Mouse (Mus musculus) liver, embryonic 15.5 days (tissue): ENCODE results near the gene Usp24. TPM values are rescaled to one million over a fixed set of nuclear protein-coding genes. Genes with fewer than 3 reads are reported as not detected.

Source experiments
- ATAC-seq: fragments of 200-750 bp; cut with Nextera tagmentation; 2 replicates; pipeline ENCODE4 v1.8.0; 2017; ENCODE audit warnings: moderate number of reproducible peaks, mild to moderate bottlenecking, moderate library complexity; ENCODE audit not compliant: insufficient read depth
- H3K27ac ChIP-seq: fragments of 300-500 bp; sonication (generic); replicated peaks from 2 replicates; pipeline ENCODE4 v1.5.1; 2015; ENCODE audit warnings: mild to moderate bottlenecking, inconsistent platforms
- H3K27me3 ChIP-seq: fragments of 300-500 bp; sonication (generic); 2 replicates; pipeline ENCODE4 v1.6.1; 2015; ENCODE audit warnings: mild to moderate bottlenecking, inconsistent platforms
- H3K36me3 ChIP-seq: fragments of 300-500 bp; sonication (generic); replicated peaks from 2 replicates; pipeline ENCODE4 v1.6.1; 2015; ENCODE audit warnings: moderate library complexity, mild to moderate bottlenecking, inconsistent platforms
- H3K4me1 ChIP-seq: fragments of 300-500 bp; sonication (generic); replicated peaks from 2 replicates; pipeline ENCODE4 v1.6.1; 2015; ENCODE audit warnings: inconsistent platforms
- H3K4me2 ChIP-seq: fragments of 300-500 bp; sonication (generic); 2 replicates; pipeline ENCODE4 v1.6.1; 2015; ENCODE audit warnings: moderate library complexity, mild to moderate bottlenecking, inconsistent platforms
- H3K4me3 ChIP-seq: fragments of 300-500 bp; sonication (generic); replicated peaks from 2 replicates; pipeline ENCODE4 v1.5.1; 2015; ENCODE audit warnings: mild to moderate bottlenecking, inconsistent platforms
- H3K9ac ChIP-seq: fragments of 300-500 bp; sonication (generic); 2 replicates; pipeline ENCODE4 v1.6.1; 2015; ENCODE audit warnings: moderate library complexity, mild to moderate bottlenecking, inconsistent platforms
- H3K9me3 ChIP-seq: fragments of 300-500 bp; sonication (generic); replicated peaks from 2 replicates; pipeline ENCODE4 v1.6.1; 2016; ENCODE audit warnings: inconsistent platforms
- WGBS: fragments of 180-500 bp; shearing (Covaris S2); methylation state at CpG from one replicate; pipeline ENCODE4 v1.1.7; 2015; ENCODE audit warnings: mixed read lengths; ENCODE audit not compliant: insufficient replicate concordance; 5-methylcytosine and 5-hydroxymethylcytosine counted together
- polyA plus RNA-seq: library from polyadenylated mRNA; unstranded; fragments of >200 nt; fragmentation: Nextera tagmentation; extraction: Ambion mirVana; gene quantifications from 2 replicates; pipeline ENCODE4 v1.2.1, GENCODE M21; 2015

Usp24 gene
- polyA plus RNA-seq, 1 experiment from 2014 or later: 5.1 TPM

DNA sequence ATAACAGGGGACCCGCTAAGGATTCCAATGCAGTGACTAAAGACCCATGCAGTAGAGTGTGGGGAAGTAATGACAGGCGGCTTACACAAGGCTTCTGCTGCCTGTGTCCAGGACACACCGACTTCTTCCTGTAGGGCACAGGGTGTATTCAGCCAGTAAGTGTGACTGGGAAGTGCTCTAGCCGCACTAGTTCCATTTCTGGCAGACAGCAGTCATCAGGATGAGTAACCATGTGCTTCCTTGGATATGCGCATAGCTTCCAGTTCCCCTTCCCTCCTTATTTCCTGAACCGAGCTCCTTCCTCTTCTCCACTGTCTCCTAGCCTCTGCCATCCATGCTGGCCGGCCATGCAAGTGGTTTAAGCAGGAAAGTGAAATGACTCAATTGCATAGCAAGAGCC is 113.1 kb downstream of the Usp24 start:
- H3K9ac ChIP-seq: no peak overlapping the region
- no peaks in the 10 kb centered on the region for H3K27me3 ChIP-seq
- no peaks in the 10 kb centered on the region for H3K9me3 ChIP-seq
- WGBS: 73% methylated on average over 7 of the region's 7 CpGs
- no peak for ATAC-seq
- H3K4me2 ChIP-seq: no peak overlapping the region
- no peak overlapping the region for H3K4me3 ChIP-seq
- H3K4me1 ChIP-seq: no peaks in the 10 kb centered on the region
- no peak overlapping the region for H3K27ac ChIP-seq
- H3K36me3 ChIP-seq: peaks cover 89% of the 10 kb centered on the region

DNA sequence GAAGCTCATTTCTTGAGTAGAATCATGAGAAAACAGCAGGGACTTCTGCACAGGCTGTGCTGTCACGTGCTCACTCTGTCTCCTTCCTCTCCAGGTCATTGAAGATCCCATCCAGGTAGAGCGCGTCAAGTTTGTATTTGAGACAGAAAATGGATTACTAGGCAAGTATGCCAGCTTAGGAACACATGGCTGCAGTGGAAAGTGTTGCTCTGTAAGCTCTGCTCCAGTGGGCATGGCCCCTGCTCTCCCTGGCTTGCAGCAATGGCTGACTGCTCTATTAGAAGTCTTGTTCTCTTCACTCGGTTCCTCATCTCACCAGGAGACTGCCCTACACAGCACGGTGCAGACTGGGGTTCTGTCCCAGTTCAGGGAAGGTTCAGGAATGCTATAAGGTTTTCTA is 114.4 kb downstream of the Usp24 start:
- Histone ChIP-seq H3K36me3 (peaks cover 89% of the 10 kb centered on the region), H3K4me2 (no peak overlapping the region), H3K4me3 (no peak overlapping the region), H3K27ac (no peak overlapping the region), H3K9ac (no peak overlapping the region), H3K4me1 (no peaks in the 10 kb centered on the region), H3K9me3 (no peaks in the 10 kb centered on the region), H3K27me3 (no peaks in the 10 kb centered on the region)
- 86% methylated on average over 5 of the region's 5 CpGs for WGBS
- no peak for ATAC-seq

DNA sequence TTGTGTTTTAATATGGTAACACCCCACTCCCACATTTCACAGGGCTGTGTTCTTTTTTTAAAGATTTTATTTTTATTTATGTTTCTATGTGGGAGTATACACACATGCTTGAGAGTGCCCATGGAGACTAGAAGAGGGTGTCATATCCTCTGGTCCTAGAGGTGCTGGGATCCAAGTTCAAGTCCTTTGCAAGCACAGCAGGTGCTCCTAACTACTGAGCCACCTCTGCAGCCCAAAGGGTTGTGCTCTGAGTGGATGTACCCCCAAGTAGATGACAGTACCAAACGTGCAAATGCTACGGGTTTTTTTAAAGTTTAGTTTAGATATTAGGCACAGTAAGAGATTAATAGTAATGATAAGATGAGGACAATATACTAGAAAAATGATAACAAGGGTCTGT is 119.4 kb downstream of the Usp24 start:
- H3K9me3 ChIP-seq: no peaks in the 10 kb centered on the region
- H3K4me1 ChIP-seq: no peaks in the 10 kb centered on the region
- H3K4me3 ChIP-seq: no peak overlapping the region
- H3K9ac ChIP-seq: no peak overlapping the region
- peaks cover 92% of the 10 kb centered on the region for H3K36me3 ChIP-seq
- H3K27me3 ChIP-seq: no peaks in the 10 kb centered on the region
- no peak overlapping the region for H3K4me2 ChIP-seq
- ATAC-seq: no peak
- 80% methylated on average over 2 of the region's 2 CpGs for WGBS
- H3K27ac ChIP-seq: no peak overlapping the region

DNA sequence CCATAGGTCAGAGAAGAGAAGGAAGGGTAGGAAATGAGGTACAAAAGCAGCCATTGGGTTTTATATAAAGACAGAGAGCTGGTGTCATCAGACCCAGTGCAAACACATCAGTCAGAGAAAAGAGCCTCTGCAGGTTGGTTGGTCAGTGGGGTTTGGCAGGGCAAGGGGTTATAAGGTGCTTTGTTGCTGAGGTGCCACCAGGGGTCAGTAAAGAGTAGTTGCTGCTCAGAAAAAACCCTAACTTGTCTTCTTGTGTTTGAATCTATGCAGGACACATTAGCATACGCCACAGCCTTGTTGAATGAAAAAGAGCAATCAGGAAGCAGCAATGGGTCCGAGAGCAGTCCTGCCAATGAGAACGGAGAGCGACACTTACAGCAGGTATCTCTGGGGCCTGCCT is 120.5 kb downstream of the Usp24 start:
- Histone ChIP-seq H3K4me1 (no peaks in the 10 kb centered on the region), H3K9me3 (no peaks in the 10 kb centered on the region), H3K4me3 (no peak overlapping the region), H3K9ac (no peak overlapping the region), H3K27ac (no peak overlapping the region), H3K36me3 (peaks cover 92% of the 10 kb centered on the region), H3K4me2 (no peak overlapping the region), H3K27me3 (no peaks in the 10 kb centered on the region)
- 69% methylated on average over 4 of the region's 4 CpGs for WGBS
- no peak for ATAC-seq

DNA sequence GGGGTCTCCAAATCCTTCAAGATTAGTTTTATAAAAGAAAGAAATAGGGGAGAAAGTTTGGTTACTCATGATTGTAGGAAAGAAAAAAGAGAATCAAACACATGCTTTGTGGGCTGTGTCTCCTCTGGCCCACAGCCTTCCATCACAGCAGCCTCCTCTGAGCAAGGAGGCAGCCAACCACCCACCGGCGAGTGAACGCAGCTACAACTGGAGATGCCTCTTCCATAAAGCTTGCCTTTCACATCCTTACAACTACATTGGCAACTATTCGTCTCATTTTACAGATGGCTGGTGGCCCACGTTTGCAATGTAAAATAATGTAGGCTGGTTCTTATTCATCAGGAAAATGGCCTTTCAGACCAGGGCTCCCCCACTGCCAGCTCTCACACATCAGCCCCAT is 121.2 kb downstream of the Usp24 start:
- ATAC-seq: no peak
- Histone ChIP-seq H3K4me2 (no peak overlapping the region), H3K9ac (no peak overlapping the region), H3K27me3 (no peaks in the 10 kb centered on the region), H3K36me3 (peaks cover 92% of the 10 kb centered on the region), H3K4me1 (no peaks in the 10 kb centered on the region), H3K4me3 (no peak overlapping the region), H3K9me3 (no peaks in the 10 kb centered on the region), H3K27ac (no peak overlapping the region)
- WGBS: 81% methylated on average over 5 of the region's 5 CpGs

DNA sequence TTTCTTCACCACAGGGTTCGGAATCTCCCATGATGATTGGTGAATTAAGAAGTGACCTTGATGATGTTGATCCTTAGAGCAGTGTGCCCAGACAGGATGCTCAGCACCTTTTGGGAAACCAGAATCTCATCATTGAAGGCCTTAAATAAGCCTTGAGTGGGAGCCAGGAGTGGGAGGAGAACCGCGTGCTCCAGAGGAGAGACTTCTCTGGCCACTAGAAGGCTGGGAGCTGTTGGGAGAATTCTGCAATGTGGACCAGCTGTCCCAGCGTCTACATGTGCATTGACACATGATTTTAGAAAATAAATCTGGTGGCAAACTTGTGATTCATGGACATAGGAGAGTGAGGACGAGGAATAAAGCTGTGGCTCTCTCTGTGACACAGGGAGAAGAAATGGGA is 122.8 kb downstream of the Usp24 start:
- ATAC-seq: no peak
- 88% methylated on average over 5 of the region's 5 CpGs for WGBS

DNA sequence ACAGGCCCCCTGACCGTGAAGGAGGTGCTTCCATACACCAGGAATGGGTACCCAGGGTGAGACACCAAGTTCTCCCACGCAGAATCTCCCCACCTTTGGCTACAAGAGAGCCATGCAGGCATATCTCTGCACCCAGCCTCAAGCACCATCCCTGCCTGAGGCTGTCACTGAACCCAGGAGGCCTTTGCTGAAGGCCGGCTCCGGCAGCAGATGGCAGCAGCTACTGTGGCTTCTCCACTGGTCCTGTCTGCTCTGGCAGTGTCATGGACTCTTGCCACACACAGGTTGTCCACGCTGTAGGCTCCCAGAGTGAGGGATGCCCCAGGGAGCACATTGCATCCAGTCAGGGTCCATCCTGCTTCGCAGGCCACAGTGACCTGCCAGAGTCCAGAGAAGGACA is 127.2 kb downstream of the Usp24 start:
- H3K9ac ChIP-seq: no peak overlapping the region
- 77% methylated on average over 6 of the region's 6 CpGs for WGBS
- peaks cover 61% of the 10 kb centered on the region for H3K36me3 ChIP-seq
- H3K27me3 ChIP-seq: no peaks in the 10 kb centered on the region
- no peak overlapping the region for H3K27ac ChIP-seq
- H3K4me3 ChIP-seq: no peak overlapping the region
- no peak for ATAC-seq
- H3K9me3 ChIP-seq: no peaks in the 10 kb centered on the region
- H3K4me1 ChIP-seq: no peaks in the 10 kb centered on the region; the same call in 1 of the 2 replicates
- H3K4me2 ChIP-seq: no peak overlapping the region

More for the DNA sequence above, 122.8 kb downstream of the Usp24 start:
- H3K36me3 ChIP-seq: peaks cover 93% of the 10 kb centered on the region
- H3K9me3 ChIP-seq: no peaks in the 10 kb centered on the region
- H3K27me3 ChIP-seq: no peaks in the 10 kb centered on the region
- no peak overlapping the region for H3K27ac ChIP-seq
- H3K4me3 ChIP-seq: no peak overlapping the region
- no peak overlapping the region for H3K4me2 ChIP-seq
- no peak overlapping the region for H3K9ac ChIP-seq
- no peaks in the 10 kb centered on the region for H3K4me1 ChIP-seq

DNA sequence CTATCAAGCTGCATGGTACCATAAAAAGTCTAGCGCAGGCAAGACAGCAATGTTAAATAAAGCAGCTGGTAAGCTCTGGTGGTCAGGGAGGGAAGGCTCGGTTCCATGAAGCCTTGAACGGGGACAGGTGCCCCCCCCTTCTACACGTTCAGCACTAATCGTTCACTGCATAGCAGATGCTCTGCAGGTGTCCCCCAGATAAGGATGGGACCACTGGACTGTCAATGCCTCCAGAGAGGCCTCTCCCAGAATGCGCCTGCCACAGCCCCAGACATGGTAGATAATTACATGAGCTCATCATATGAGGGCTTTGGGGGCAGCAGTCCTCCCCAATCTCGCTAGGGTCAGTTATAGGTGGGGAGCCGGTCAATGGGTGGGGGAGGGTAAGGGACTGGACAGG is 133.3 kb downstream of the Usp24 start:
- H3K9ac ChIP-seq: no peak overlapping the region
- H3K4me3 ChIP-seq: no peak overlapping the region
- peaks cover 24% of the 10 kb centered on the region for H3K4me1 ChIP-seq
- ATAC-seq: peak; percentile 89
- H3K36me3 ChIP-seq: peaks cover 22% of the 10 kb centered on the region
- 0 out of 2 replicates have a peak overlapping the region, but pooled peaks have one; percentile 38 for H3K27ac ChIP-seq
- H3K9me3 ChIP-seq: no peaks in the 10 kb centered on the region
- H3K4me2 ChIP-seq: peak overlapping the region; percentile 42
- no peaks in the 10 kb centered on the region for H3K27me3 ChIP-seq
- 43% methylated on average over 8 of the region's 8 CpGs for WGBS

DNA sequence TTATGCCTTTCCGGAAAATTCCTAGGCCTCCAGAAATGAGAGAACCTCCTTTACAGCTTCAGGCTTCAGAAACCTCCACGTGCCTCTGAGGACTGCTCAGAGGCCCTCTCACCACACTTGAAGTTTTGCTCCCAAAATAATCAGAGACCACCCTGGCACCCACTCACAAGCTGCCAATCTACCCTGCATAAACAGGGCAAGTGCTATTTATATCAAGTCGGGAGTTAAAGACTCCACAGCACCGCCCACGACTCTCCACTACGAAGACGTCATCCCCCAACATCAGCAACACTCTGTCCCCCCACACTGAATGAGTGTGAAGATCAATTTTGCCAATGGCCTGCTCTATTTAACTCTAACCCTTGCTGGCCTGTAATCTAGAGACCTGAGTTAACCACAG is 136.4 kb downstream of the Usp24 start:
- Histone ChIP-seq H3K9me3 (no peaks in the 10 kb centered on the region), H3K9ac (no peak overlapping the region), H3K4me2 (no peak overlapping the region), H3K27me3 (no peaks in the 10 kb centered on the region), H3K4me3 (no peak overlapping the region), H3K27ac (no peak overlapping the region), H3K36me3 (peaks cover 25% of the 10 kb centered on the region), H3K4me1 (peaks cover 24% of the 10 kb centered on the region)
- WGBS: 67% methylated on average over 7 of the region's 7 CpGs
- no peak for ATAC-seq

DNA sequence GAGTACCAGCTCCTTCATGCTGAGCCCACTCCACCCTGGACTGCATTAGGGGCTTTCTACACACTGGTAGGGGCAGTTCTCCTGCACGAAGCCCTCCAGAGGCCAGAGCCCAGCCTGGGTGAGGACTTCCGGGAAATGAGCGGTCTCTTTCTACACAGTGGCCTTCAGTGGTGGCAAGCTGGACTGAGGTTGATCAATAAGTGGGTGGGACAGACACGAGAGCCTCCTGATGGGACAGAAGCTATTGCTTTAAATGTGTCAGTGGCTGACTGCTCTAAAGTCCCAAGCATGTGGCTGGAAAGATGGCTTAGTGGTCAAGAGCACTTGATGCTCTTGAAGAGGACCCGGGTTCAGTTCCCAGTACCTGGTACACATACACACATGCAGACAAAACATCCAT is 137.1 kb downstream of the Usp24 start:
- no peak for ATAC-seq
- WGBS: 58% methylated on average over 5 of the region's 5 CpGs
- Histone ChIP-seq H3K4me2 (no peak overlapping the region), H3K4me1 (peaks cover 24% of the 10 kb centered on the region), H3K9ac (no peak overlapping the region), H3K27ac (no peak overlapping the region), H3K36me3 (peaks cover 30% of the 10 kb centered on the region), H3K27me3 (no peaks in the 10 kb centered on the region), H3K9me3 (no peaks in the 10 kb centered on the region), H3K4me3 (no peak overlapping the region)

DNA sequence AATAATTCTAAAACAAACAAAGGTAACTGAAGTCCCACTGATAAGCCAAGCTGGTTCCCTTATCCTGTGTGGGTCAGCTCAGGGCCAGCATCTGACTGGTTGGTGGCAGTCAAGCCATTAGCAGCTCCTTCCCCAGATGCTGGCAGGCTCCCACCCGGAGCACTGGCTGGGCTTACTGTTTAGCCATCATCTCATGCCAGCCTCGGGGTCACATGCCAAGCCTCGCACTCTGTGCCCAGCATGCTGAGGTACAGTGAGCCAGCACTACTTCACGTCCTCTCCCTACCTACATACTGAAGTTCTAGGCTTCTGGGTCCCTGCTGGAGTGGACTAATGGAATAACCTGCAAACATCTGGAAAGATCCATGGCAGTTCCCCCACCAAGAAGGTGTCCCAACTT is 137.5 kb downstream of the Usp24 start:
- H3K4me3 ChIP-seq: no peak overlapping the region
- peaks cover 23% of the 10 kb centered on the region for H3K4me1 ChIP-seq
- no peak overlapping the region for H3K4me2 ChIP-seq
- H3K27me3 ChIP-seq: no peaks in the 10 kb centered on the region
- H3K27ac ChIP-seq: no peak overlapping the region
- WGBS: 56% methylated on average over 4 of the region's 4 CpGs
- no peak overlapping the region for H3K9ac ChIP-seq
- H3K36me3 ChIP-seq: peaks cover 31% of the 10 kb centered on the region
- no peaks in the 10 kb centered on the region for H3K9me3 ChIP-seq
- no peak for ATAC-seq

DNA sequence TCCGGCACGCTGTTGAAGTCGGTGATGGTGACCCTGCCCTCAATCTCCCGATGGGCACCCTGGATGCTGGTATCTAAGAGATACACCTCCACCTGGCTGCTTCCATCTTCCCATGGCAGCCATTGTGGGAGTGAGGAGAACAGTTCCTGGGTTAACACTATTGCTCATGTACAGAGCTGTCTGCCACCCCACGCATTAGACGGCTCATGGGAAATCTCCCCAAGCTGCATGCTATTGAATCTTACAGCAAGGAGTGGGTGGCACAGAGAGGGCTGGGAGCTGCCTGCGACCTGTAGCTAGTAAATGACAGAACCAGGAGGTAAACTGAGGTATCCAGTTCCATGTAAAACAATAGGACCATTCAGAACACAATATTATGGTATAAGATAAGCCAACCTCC is 138.5 kb downstream of the Usp24 start:
- ATAC-seq: no peak
- Histone ChIP-seq H3K9ac (no peak overlapping the region), H3K36me3 (peaks cover 21% of the 10 kb centered on the region), H3K27ac (no peak overlapping the region), H3K4me2 (no peak overlapping the region), H3K4me1 (peaks cover 13% of the 10 kb centered on the region), H3K4me3 (no peak overlapping the region), H3K9me3 (no peaks in the 10 kb centered on the region), H3K27me3 (no peaks in the 10 kb centered on the region)
- WGBS: 82% methylated on average over 7 of the region's 7 CpGs
